Mouse (Mus musculus) gastrocnemius, postnatal 36 days (tissue): ENCODE data around the gene Lmbrd2. TPM values are rescaled to one million over a fixed set of nuclear protein-coding genes. Genes with fewer than 3 reads are reported as not detected.
"Not testable (repeated sequence)": the region's sequence is repeated elsewhere in the genome, so short reads cannot be mapped to it uniquely, and the experiment has no call there.

ENCODE experiments used
- DNase-seq, 2 experiments: peaks; one replicate each; pipeline ENCODE4 v3.0.0; 2022
- intact Hi-C: fragments of 180-260 bp; cut with DNase I; formaldehyde crosslinking; loops from one replicate; pipeline ENCODE4 v1.15.1; 2025
- total RNA-seq, 2 experiments: library from RNA; stranded (reverse); gene quantifications; 2 replicates each; pipeline ENCODE4 v1.2.3; 2021

Gene Lmbrd2
- total RNA-seq, 2 experiments from 2014 or later: 13.8 TPM

DNA sequence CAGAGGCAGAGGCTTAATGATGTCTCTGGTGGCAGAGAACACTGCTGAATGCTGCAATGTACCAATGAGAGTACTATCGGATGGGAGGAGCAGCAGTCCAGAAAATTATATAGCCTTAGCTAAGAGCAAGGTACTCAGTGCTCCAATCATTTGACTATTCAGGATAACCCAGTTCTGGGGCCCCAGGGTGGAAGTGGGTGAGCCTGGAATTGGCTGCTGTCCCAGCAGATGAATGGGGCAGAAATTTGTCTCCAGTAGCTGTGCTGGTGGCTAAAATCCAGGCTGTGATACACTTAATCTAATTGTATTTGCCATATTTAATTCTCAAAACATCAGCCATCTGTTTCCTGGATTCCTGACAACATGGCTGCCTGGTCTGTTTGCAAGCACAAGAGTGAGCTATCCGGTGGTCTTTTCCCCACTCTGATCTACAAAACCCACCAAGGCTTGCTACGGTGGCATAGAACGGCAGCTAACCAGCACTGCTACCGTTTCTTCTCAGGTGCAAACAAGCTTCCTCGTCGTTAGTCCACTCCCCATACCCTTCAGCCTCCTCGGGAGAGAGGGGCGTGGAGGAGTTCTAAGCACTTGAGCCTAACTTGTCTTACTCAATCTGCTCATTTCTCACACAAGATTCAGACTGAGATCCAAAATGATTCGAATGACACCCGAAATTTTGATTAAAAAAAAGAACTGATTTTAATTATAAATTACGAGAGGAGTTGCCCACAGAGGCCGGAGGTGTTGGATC, 7.5 kb upstream of the Lmbrd2 start:
- intact Hi-C loops: no loop called here
- DNase-seq: no peak

GRCm38 (mm10) chr15:9134891-9135507, 5.4 kb upstream of the Lmbrd2 start:
- DNase-seq: peak in 1 of 2 experiments; percentile 19
- intact Hi-C loops: no loop called here

- intact Hi-C loops: no loop called here
These were observed 903 bp upstream of the Lmbrd2 start for GRCm38 (mm10) chr15:9139447-9139846.

DNA sequence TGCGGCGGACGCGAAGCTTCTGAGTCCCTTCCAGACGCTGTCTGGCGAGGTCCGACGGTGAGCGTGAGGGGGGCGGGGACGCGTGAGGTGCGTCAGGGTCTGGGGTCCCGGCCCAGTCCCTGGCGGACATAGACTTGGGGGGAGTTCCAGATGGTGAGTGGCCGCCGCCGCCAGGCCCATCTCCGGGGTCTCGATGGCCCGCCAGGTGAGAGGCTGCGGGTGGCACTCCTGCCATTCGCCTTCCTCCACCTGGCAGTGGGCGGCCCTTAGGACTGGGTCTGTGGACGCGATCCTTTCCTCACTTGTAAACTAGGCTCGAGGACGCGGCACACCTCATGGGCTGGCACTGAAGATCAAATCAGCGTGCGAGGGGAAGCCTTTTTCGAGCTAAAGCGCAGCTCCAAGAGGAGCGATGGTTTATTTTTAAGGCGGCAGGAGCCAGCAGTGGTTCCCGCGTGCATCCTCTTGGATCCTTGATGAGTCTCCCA, 378 bp downstream of the Lmbrd2 start:
- no peak for DNase-seq
- intact Hi-C loops: no loop called here

More at GRCm38 (mm10) chr15:9139447-9139846, 903 bp upstream of the Lmbrd2 start:
- DNase-seq: no peak

GRCm38 (mm10) chr15:9155325-9155724, 15.0 kb downstream of the Lmbrd2 start, which contains the start of gene Skp2:
Gene Skp2, minus strand, starts transcription at chr15:9155425.
- no peak for DNase-seq
- intact Hi-C loops: no loop called here

DNA sequence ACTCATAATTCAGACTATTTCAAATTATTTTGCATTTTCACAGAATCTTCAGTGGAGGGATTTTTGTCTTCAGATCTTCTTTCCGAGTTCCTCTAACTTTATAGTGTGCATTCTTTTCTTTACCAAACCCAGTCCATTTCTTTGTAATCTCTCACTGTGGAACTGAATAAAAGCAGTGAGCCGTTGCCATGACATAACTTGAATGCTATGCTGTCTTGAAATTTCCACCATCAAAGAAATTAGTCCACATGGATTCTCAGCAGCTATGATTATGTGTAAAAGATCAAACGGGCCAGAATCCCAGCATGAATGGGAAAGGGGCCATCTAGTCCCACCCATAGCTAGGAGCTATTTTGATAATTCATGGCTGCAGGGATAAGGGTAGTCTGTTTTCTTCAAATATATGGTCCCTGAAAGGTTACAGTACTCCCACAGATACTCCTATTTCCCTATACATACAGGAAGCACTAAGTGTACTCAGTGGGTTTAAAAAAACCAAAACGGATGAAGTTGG, 22.3 kb downstream of the Lmbrd2 start:
- intact Hi-C loops: no loop called here
- no peak for DNase-seq

DNA sequence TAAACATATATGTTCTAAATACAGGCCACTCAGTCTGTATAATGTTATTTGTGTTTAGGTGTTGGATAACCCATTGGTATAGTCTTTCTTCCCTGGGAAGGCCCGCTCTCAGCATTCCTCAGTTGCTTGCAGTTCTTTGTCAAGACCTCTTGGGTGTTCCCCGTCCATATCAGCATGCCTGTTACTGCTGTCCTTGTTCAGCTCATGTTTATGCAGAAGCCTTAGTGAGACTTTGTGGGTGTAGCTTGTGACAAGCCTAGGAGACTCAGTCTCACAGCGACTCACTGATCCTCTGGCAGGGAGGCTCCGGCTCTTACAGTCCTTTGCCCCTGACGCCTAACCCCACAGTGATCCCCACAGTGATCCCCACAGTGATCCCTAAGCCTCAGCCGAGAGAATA, 23.8 kb downstream of the Lmbrd2 start:
- no peak for DNase-seq
- intact Hi-C loops: no loop called here

DNA sequence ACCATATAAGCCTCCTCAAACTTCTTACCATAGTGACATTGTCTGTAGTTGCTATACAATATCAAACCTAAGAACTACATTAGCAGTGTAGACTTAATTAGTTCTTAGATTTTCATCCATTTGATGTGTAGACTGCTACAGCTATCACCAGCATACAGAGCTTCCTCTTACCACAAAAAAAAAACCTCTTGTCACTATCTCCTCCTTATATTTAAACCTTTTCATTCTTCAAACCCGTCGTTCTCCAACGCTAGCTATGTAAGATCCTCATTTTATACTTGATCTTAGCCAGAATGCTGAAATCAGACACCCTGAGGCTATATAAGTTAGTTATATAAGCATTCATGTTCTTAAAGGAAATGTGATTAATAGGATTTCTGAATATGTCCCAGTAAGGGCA, 36.7 kb downstream of the Lmbrd2 start:
- intact Hi-C loops: no loop called here
- no peak for DNase-seq

- DNase-seq: no peak
- intact Hi-C loops: no loop called here
These were observed 43.6 kb downstream of the Lmbrd2 start for GRCm38 (mm10) chr15:9183995-9184394.

DNA sequence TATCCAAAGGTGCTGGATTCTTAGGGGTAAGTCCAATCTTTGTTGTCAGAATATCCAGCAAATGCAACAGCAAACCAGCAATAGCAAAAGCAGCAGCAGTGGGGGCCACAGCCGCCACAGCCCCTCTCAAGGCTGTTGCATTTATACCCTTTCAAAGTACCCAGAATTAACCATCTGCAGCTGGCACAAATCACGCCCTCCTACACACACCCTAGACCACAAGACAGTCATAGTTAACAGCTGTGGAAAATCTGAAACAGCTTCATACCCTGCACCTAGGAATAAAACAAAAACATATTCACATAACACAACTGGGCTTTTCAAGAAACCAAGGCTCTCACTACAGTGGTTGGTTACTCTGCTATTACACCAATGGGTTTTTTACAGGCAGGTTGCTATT, 49.4 kb downstream of the Lmbrd2 start:
- intact Hi-C loops: no loop called here
- no peak for DNase-seq

- DNase-seq, intact Hi-C loops: not testable (repeated sequence)
These were observed 52.3 kb downstream of the Lmbrd2 start for GRCm38 (mm10) chr15:9192685-9193084.

DNA sequence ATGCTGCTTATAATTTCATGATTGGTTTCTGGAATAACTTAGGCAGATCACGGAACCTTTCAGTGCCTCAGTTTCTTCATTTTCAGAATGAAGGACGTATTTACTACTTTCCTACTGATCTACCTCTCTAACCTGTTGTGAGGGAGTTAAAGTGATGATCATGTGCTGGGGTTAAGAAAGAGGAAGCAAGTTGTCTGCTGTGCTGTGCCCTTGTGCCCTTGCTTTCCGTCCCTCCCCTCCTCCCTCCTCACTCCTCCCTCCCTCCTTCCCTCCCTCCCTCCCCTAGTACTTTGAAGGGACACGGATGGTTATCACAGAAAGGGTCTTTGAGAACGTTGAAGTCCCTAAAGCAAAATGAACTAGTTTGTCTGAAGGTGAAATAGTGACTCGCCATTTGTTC, 58.1 kb downstream of the Lmbrd2 start:
- DNase-seq: no peak
- intact Hi-C loops: no loop called here

DNA sequence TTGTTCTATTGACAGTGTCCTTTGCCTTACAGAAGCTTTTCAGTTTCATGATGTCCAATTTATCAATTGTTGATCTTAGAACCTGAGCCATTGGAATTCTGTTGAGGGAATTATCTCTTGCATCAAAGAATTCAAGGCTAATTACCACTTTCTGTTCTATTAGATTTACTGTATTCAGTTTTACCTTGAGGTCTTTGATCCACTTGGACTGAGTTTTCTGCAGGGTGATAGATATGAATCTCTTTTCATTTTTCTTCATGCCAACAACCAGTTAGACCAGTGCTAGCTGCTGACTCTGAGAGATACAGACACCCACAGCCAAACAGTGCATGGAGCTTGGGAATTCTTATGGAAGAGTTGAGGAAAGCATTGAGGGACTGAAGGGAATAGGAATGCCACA, 71.5 kb downstream of the Lmbrd2 start:
- intact Hi-C loops: no loop called here
- DNase-seq: no peak

- DNase-seq, intact Hi-C loops: not testable (repeated sequence)
These were observed 72.7 kb downstream of the Lmbrd2 start for GRCm38 (mm10) chr15:9213026-9213425.

DNA sequence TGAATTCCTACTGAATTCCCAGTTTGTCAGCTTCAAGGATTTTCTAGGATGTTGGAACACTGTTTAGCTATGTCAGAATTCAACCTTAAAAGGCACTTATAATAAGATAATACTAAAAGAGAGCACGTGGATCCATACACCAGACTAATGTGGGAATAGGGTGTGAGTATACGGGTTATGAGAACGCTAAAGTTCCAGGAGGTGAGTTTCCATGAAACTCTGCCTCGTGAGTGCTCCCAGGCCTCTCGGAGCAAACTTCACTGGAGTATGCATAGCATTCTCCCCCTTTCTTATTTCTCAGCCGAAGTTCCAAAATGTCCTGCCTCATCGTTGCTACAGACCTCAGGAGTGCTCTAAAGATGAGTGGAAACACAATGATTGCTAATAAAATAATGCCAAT, 73.1 kb downstream of the Lmbrd2 start:
- intact Hi-C loops, DNase-seq: not testable (repeated sequence)

DNA sequence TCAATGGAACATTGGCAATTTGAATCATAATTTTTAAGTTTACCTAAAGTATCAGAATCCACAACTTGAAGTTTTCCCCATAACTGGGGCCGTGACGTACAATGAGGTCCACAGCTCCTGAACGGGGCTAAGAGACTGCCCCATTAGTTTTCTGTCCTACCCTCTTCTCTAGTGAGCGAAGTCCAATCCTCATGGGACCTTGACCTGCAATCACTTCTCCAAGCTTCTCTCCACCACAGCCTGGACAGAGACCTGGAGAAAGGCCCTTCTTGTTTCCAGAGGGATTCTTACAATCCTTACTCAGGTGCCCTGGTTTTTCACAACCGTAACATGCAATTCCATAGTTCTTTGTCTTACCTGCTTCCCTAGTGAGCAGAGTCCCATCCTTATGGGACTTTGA, 76.1 kb downstream of the Lmbrd2 start:
- intact Hi-C loops: loop anchor here (1.0 kb wide), 1 partner anchor 12 kb away; no protein-coding TSS in a partner anchor
- DNase-seq: no peak

DNA sequence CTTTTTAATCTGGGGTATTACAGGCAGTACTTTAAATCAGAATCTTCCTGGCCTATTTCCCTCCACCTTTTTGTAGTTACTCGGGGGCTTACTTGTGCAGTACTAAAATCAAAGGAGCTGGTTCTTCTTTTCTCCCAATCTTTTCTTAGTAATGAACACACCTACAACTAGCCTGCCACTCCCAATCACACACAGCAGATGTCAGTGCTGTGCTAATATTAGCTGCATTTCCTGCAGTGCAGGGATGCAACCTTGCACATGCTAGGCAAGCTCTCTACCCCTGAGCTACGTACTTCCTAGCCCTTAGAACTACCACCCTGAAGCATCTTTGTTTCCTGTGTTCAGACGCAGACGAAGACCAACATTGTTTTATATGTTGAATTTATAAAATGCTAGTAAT, 90.6 kb downstream of the Lmbrd2 start:
- intact Hi-C loops, DNase-seq: not testable (repeated sequence)

DNA sequence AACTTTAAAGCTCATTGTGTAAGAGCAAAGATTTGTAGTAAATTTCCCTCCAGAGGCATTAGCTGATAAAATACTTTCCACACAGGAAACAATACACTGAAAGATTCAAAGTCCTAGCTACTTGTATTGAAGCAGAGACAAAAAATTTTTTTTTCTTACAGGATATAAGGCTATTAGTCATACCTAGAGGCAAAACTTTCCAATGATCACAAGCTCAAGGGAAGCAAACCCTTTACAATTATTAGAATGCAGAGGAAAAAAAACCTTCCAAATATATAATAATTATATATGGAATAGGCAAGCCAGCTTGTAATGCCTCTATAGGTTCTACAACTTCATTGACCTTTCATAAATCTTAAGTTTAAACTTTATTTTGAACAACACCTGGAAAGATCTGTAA, 106.0 kb downstream of the Lmbrd2 start:
- intact Hi-C loops: no loop called here
- DNase-seq: no peak
